Mouse (Mus musculus): Measurements from ENCODE around the gene Tubgcp6.

DNA sequence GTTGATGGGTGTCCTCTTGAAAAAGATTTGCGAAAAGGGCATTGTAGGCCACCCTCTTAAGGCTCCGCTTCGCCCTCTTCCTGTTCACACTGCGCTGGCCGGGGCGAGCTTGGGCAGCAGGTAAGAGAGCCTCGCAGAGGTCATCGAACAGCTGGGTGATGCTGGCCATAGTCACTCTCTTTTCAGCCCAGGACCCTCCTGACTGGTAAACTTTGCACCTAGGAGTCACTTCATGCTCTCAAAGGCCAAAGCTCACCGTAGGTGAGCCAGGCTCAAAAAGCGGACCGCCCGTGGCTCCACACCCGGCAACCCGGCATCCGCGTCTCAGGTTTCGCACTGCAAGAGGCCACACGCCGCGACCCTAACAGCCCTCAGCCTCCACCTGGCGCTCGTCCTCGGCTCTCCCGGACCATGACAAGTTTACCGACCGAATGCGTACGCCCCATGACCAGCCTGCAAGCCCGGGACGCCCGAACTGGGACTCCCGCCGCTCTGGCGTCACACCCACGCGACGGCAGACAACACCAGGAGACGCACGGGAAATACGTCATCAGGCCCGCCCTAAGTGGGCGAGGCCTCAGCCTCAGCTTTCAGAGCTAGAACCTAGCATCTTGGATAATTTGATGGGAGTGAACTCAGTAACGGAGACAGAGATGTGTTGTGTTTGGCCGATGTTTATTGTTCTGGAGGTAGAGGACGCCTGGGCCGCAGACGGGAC lies at the start of gene Tubgcp6:
- no peak for TF ChIP-seq CTCF (IDR thresholded peaks at IDR 0.05; ENCODE audit: control insufficient read depth, insufficient read depth, insufficient read length)
- TF ChIP-seq MAX (IDR thresholded peaks at IDR 0.05): peak; percentile 76
- TF ChIP-seq MYOG (IDR thresholded peaks at IDR 0.05; ENCODE audit: control insufficient read depth, extremely low read depth, insufficient read length): no peak
- TF ChIP-seq CEBPB (IDR thresholded peaks at IDR 0.05; ENCODE audit: low read depth): no peak
- no peak for TF ChIP-seq USF1 (IDR thresholded peaks at IDR 0.05; ENCODE audit: low read depth)
- TF ChIP-seq MYOD1 (IDR thresholded peaks at IDR 0.05; ENCODE audit: control insufficient read depth, insufficient read length, low read depth): no peak
